Mouse (Mus musculus) olfactory bulb, adult 2 months (tissue): ENCODE results near the gene Aldob. TPM values are rescaled to one million over a fixed set of nuclear protein-coding genes. Genes with fewer than 3 reads are reported as not detected.
"Not testable (repeated sequence)": the region's sequence is repeated elsewhere in the genome, so short reads cannot be mapped to it uniquely, and the experiment has no call there.

Source experiments
- H3K27ac ChIP-seq: fragments of 200-500 bp; 2 replicates; pipeline ENCODE4 v1.5.1; 2012; ENCODE audit warnings: low read depth, low read length; ENCODE audit not compliant: insufficient read depth
- H3K4me1 ChIP-seq: fragments of 200-500 bp; 2 replicates; pipeline ENCODE4 v1.6.1; 2012; ENCODE audit warnings: low read length; ENCODE audit not compliant: control insufficient read depth, insufficient read depth
- H3K4me3 ChIP-seq: fragments of 200-500 bp; 2 replicates; pipeline ENCODE4 v1.5.1; 2012; ENCODE audit warnings: mild to moderate bottlenecking, low read depth, low read length, moderate library complexity; ENCODE audit not compliant: insufficient read depth
- CTCF ChIP-seq: fragments of 200-500 bp; IDR thresholded peaks from 2 replicates; pipeline ENCODE4 v1.5.1; 2012; ENCODE audit warnings: low read depth, mild to moderate bottlenecking, low read length, moderate library complexity; ENCODE audit not compliant: insufficient read depth
- POLR2A ChIP-seq: fragments of 200-500 bp; IDR thresholded peaks from 2 replicates; pipeline ENCODE4 v1.6.1; 2012; ENCODE audit warnings: mild to moderate bottlenecking, low read depth, low read length, moderate library complexity; ENCODE audit not compliant: insufficient read depth
- WGBS: fragments of 180-500 bp; shearing (Covaris S2); methylation state at CpG from one replicate; pipeline ENCODE4 v1.1.7; 2018; 5-methylcytosine and 5-hydroxymethylcytosine counted together
- polyA plus RNA-seq: library from polyadenylated mRNA; stranded (reverse); fragments of >200 nt; gene quantifications from 2 replicates; pipeline ENCODE4 v1.2.4, GENCODE M21; 2012; ENCODE audit warnings: low replicate concordance; ENCODE audit not compliant: missing spikeins, insufficient read depth, insufficient read length

The Aldob gene
- polyA plus RNA-seq, 1 experiment = not detected

- no peak for TF ChIP-seq CTCF
- no peaks in the 10 kb centered on the region for H3K4me1 ChIP-seq
- no peak overlapping the region for H3K27ac ChIP-seq
- 92% methylated on average over 4 of the region's 4 CpGs for WGBS
- no peak overlapping the region for H3K4me3 ChIP-seq
These were observed 36.7 kb downstream of the Aldob start for GRCm38 (mm10) chr4:49512636-49513035.

- not testable (repeated sequence) for H3K27ac ChIP-seq, H3K4me1 ChIP-seq, H3K4me3 ChIP-seq
- 97% methylated on average over 1 of the region's 1 CpGs for WGBS
These were observed 39.0 kb downstream of the Aldob start for GRCm38 (mm10) chr4:49510236-49510835.

- Histone ChIP-seq H3K4me3 (no peak overlapping the region), H3K27ac (no peak overlapping the region), H3K4me1 (no peaks in the 10 kb centered on the region)
- WGBS = 99% methylated on average over 2 of the region's 2 CpGs
- TF ChIP-seq CTCF (no peak), POLR2A (no peak)
These were observed 40.2 kb downstream of the Aldob start for GRCm38 (mm10) chr4:49509183-49509582.

GRCm38 (mm10) chr4:49506386-49506785 lies 43.0 kb downstream of the Aldob start, which contains the start of gene Baat:
Gene Baat, minus strand, starts transcription at chr4:49506557.
- Histone ChIP-seq H3K4me3 (no peak within 1 kb of the TSS), H3K4me1 (no peaks in the 10 kb centered on the region), H3K27ac (no peak within 1 kb of the TSS)
- TF ChIP-seq POLR2A = no peak
- no peak for TF ChIP-seq CTCF
- WGBS = 89% methylated on average over 3 of the region's 3 CpGs

- Histone ChIP-seq H3K27ac (no peak overlapping the region), H3K4me3 (no peak overlapping the region), H3K4me1 (no peaks in the 10 kb centered on the region)
- WGBS = 94% methylated on average over 1 of the region's 1 CpGs
- no peak for TF ChIP-seq CTCF
- TF ChIP-seq POLR2A = no peak
These were observed 45.8 kb downstream of the Aldob start for GRCm38 (mm10) chr4:49503563-49503962.

Other genes starting within 250 kb of the Aldob start
- not detected in 2 replicates for gene Acnat2, start 141.4 kb downstream of the Aldob start, polyA plus RNA-seq
- gene Acnat1, start 75.6 kb downstream of the Aldob start, polyA plus RNA-seq = not detected in 2 replicates
- not detected in 2 replicates for gene Baat, start 43.0 kb downstream of the Aldob start, polyA plus RNA-seq
- gene Mrpl50, start 28.5 kb downstream of the Aldob start, polyA plus RNA-seq = not detected in 2 replicates
- gene Zfp189, start 28.4 kb downstream of the Aldob start, polyA plus RNA-seq = not detected in 2 replicates
- not detected in 2 replicates for gene Tmem246, start 48.3 kb upstream of the Aldob start, polyA plus RNA-seq
- not detected in 2 replicates for gene Rnf20, start 82.5 kb upstream of the Aldob start, polyA plus RNA-seq
- gene Ppp3r2, start 132.5 kb upstream of the Aldob start, polyA plus RNA-seq = not detected in 2 replicates